Mouse (Mus musculus): ENCODE results near the gene Sp9.
A peak's percentile ranks its signal among the peaks of the same experiment; 100 is the strongest.

Gene Sp9

GRCm38 (mm10) chr2:73274119-73274920 is 2.6 kb downstream of the Sp9 start:
- DNase-seq (ENCODE audit: low read depth, low spot score), result no peak

- no peak for DNase-seq (ENCODE audit: low read depth, low spot score)
Measured at GRCm38 (mm10) chr2:73275261-73276040, 3.7 kb downstream of the Sp9 start.

GRCm38 (mm10) chr2:73276141-73276571 is 4.4 kb downstream of the Sp9 start:
- no peak for DNase-seq (ENCODE audit: low read depth, low spot score)

GRCm38 (mm10) chr2:73277021-73277708 is 5.4 kb downstream of the Sp9 start:
- DNase-seq (ENCODE audit: low read depth, low spot score), result no peak

GRCm38 (mm10) chr2:73277709-73278075 is 6.0 kb downstream of the Sp9 start:
- no peak for DNase-seq (ENCODE audit: low read depth, low spot score)

- peak; percentile 86 for DNase-seq (ENCODE audit: low read depth, low spot score)
Measured at GRCm38 (mm10) chr2:73278131-73278854, 6.6 kb downstream of the Sp9 start.

- no peak for DNase-seq (ENCODE audit: low read depth, low spot score)
Measured at GRCm38 (mm10) chr2:73278869-73279268, 7.1 kb downstream of the Sp9 start.

GRCm38 (mm10) chr2:73279271-73280038 is 7.7 kb downstream of the Sp9 start:
- no peak for DNase-seq (ENCODE audit: low read depth, low spot score)

GRCm38 (mm10) chr2:73280356-73281047 is 8.8 kb downstream of the Sp9 start:
- DNase-seq (ENCODE audit: low read depth, low spot score), result no peak

- DNase-seq (ENCODE audit: low read depth, low spot score), result no peak
Measured at GRCm38 (mm10) chr2:73281048-73281661, 9.4 kb downstream of the Sp9 start.

GRCm38 (mm10) chr2:73281707-73282106 is 10.0 kb downstream of the Sp9 start:
- no peak for DNase-seq (ENCODE audit: low read depth, low spot score)

- DNase-seq (ENCODE audit: low read depth, low spot score), result no peak
Measured at GRCm38 (mm10) chr2:73285630-73286029, 13.9 kb downstream of the Sp9 start.

GRCm38 (mm10) chr2:73291130-73291529 is 19.4 kb downstream of the Sp9 start:
- DNase-seq (ENCODE audit: low read depth, low spot score), result no peak

GRCm38 (mm10) chr2:73295023-73295422 is 23.3 kb downstream of the Sp9 start:
- DNase-seq (ENCODE audit: low read depth, low spot score), result no peak

GRCm38 (mm10) chr2:73298154-73298553 is 26.4 kb downstream of the Sp9 start:
- no peak for DNase-seq (ENCODE audit: low read depth, low spot score)

GRCm38 (mm10) chr2:73298841-73299240 is 27.1 kb downstream of the Sp9 start:
- no peak for DNase-seq (ENCODE audit: low read depth, low spot score)

GRCm38 (mm10) chr2:73301979-73302378 is 30.3 kb downstream of the Sp9 start:
- DNase-seq (ENCODE audit: low read depth, low spot score), result no peak

- no peak for DNase-seq (ENCODE audit: low read depth, low spot score)
Measured at GRCm38 (mm10) chr2:73302722-73303121, 31.0 kb downstream of the Sp9 start.

GRCm38 (mm10) chr2:73304506-73304905 is 32.8 kb downstream of the Sp9 start:
- no peak for DNase-seq (ENCODE audit: low read depth, low spot score)

GRCm38 (mm10) chr2:73306006-73306405 is 34.3 kb downstream of the Sp9 start:
- no peak for DNase-seq (ENCODE audit: low read depth, low spot score)

Measured in embryo, embryonic 11.5 days (tissue).